Mouse (Mus musculus): ENCODE data around the gene Tmem221.

DNA sequence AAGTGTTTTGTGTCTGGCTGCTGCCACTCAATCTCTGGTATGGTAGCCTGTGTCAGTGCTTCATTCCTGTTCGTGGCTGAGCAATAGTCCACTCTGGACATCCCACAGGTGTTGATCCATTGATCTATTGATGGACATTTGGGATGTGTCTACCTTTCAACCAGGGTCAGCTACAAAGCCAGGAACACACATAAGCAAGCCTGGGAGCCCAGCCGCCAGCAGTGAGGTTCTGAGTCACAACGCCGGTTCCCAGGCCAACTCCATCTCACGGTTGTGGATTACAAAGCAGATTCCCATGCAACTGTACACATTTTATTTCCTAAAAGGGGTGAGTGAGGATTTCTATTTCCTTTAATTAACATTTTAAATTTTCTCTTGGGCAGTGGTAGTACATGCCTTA lies 2.1 kb upstream of the Tmem221 start:
- TF ChIP-seq MEF2A (IDR thresholded peaks at IDR 0.05; ENCODE audit: extremely low read depth, insufficient replicate concordance, low read depth, low read length, poor library complexity, severe bottlenecking), result no peak
- no peak for TF ChIP-seq POLR2A (IDR thresholded peaks at IDR 0.05; ENCODE audit: control insufficient read depth in 1 of 2, insufficient read depth in 1 of 2, low read depth in 1 of 2, low read length in 2 of 2, poor library complexity in 1 of 2)
- TF ChIP-seq MAX (IDR thresholded peaks at IDR 0.05; ENCODE audit: low read length), result no peak
- no peak for TF ChIP-seq CTCF (IDR thresholded peaks at IDR 0.05 in 2 of 3, conservative IDR thresholded peaks at IDR 0.05 in 1 of 3; ENCODE audit: control insufficient read depth in 1 of 3, insufficient read depth in 1 of 3, low read depth in 2 of 3, low read length in 3 of 3, poor library complexity in 1 of 3, severe bottlenecking in 1 of 3)
- TF ChIP-seq POLR2AphosphoS2 (IDR thresholded peaks at IDR 0.05; ENCODE audit: low read length), result no peak
- TF ChIP-seq GATA1 (IDR thresholded peaks at IDR 0.05; ENCODE audit: low read depth, low read length), result no peak
- TF ChIP-seq CHD1 (IDR thresholded peaks at IDR 0.05; ENCODE audit: low read depth, low read length), result no peak
- no peak for TF ChIP-seq POLR2AphosphoS5 (IDR thresholded peaks at IDR 0.05; ENCODE audit: borderline replicate concordance, low read depth, low read length)
- no peak for TF ChIP-seq ZKSCAN1 (IDR thresholded peaks at IDR 0.05; ENCODE audit: low read depth, low read length)
- TF ChIP-seq CHD2 (IDR thresholded peaks at IDR 0.05; ENCODE audit: low read length), result no peak
- no peak for TF ChIP-seq ZC3H11A (IDR thresholded peaks at IDR 0.05; ENCODE audit: low read depth, low read length)
